Mouse (Mus musculus) adrenal gland, adult 8-10 months (tissue): ENCODE measurements around the gene Cd63. TPM values are rescaled to one million over a fixed set of nuclear protein-coding genes. Genes with fewer than 3 reads are reported as not detected.

Source experiments
- DNase-seq: peaks from one replicate; pipeline ENCODE4 v3.0.0; 2022
- total RNA-seq, 4 experiments: library from RNA; stranded (reverse); gene quantifications; 2 replicates each; pipeline ENCODE4 v1.2.4; 2022

Cd63 gene
- total RNA-seq, 4 experiments from 2014 or later, result 313 to 472 (median 396) TPM

DNA sequence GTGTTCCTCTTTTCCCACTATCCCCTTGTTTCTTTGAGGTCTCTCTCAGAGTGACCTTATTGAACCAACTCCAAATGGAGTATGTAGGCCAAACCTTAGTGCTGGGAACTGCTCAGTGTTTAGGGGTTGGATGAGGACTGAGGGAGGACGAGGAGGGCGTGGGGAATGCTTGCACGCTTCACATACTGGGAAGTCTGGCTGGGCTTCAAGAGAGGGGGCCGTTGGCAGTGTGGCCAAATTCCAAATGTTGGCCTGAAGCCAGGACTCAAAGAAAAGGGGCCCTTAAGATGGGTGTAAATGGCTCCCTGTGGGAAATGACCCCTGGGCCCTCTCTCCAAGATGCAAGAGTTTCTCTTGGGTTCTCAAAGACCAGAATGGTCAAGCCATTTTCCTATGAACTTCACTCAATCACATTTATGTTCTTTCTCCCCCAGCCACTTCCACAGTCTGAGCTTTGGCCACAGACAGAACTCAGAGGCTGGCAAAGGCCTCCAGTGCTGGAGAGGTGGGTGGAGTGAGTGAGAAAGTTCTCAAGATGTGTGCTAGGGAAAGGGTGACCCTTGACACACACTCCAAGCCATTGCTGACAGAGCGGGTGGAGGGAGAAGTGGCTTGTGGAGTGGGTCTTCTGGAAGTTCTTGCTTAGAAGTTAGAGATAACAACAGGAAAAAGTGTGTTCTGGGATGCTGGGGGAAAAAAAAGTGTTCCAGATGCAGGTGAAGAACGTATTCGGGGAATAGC is 29.0 kb downstream of the Cd63 start:
- no peak for DNase-seq

DNA sequence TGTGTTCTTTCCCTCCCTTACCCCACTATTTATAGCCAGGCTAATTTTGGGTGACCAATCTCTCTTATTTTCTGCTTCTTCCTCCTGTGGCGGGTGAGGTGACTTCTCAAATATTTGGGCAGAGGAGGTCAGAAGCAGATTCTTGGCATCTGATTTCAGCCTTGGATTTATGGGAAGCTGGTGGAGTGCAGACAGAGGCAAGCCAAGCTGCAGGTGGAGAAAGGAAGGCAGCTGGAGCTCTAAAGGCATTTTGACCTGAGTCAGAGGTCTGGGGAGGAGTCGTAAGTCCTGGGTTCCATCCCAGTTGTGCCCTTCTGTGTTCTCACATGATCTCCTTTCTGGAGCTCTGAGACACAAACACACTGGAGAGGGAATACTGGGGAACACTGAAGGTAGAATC is 30.7 kb downstream of the Cd63 start:
- no peak for DNase-seq

DNA sequence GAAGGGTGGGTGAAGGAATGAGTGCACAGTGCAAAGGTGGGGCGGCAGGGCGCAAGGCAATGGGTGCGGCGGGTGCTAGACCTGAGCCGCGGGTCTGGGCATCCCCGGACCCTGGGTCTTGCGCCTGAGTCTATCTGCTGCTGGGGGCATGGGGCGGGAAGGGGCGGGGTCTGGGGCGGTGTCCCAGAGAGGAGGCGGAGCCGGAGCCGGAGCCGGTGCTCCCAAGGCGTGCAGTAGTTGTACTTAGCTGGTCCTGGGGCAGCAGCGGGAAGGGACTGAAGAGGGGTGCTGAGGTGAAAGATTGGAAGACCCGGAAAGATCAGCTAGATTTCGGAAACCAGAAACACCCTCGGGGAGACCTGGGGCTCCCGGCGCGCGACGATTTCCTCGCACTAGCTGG is 32.8 kb downstream of the Cd63 start, which contains the start of gene Itga7:
Gene Itga7 (plus strand): TSS at position 245 of the 400 bp plus-strand sequence.
- no peak for DNase-seq

DNA sequence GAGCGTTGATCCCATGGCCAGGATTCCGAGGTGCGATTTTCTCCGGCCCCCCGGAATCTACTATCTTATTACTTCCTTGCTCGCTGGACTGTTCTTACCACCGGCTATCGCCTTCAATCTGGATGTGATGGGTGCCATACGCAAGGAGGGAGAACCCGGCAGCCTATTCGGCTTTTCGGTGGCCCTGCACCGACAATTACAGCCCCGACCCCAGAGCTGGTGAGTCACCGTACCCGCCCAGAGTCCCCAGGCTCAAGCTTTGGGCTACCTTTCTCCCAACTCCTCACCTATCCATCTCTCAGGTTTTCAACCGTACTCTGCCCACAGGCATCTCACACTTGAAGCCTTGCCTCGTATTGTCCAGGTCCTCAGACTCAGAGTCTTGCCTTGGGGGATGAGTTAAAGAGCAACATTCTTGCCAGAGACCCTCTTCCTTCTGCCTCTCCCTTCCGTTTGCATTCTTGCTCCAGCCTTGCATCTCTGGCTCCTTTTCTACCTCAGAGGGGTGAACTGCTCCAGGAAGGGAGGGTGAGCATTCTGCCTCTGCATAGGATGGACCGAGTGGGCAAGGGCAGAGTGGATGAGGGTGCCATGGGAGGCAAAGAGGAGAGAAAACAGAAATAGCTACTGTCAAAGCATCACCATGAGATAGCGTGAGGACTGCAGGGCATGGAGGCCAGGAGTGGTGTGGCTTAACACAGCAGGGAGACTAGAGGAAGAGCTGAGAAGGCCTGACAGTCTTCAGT is 33.4 kb downstream of the Cd63 start:
- no peak for DNase-seq

DNA sequence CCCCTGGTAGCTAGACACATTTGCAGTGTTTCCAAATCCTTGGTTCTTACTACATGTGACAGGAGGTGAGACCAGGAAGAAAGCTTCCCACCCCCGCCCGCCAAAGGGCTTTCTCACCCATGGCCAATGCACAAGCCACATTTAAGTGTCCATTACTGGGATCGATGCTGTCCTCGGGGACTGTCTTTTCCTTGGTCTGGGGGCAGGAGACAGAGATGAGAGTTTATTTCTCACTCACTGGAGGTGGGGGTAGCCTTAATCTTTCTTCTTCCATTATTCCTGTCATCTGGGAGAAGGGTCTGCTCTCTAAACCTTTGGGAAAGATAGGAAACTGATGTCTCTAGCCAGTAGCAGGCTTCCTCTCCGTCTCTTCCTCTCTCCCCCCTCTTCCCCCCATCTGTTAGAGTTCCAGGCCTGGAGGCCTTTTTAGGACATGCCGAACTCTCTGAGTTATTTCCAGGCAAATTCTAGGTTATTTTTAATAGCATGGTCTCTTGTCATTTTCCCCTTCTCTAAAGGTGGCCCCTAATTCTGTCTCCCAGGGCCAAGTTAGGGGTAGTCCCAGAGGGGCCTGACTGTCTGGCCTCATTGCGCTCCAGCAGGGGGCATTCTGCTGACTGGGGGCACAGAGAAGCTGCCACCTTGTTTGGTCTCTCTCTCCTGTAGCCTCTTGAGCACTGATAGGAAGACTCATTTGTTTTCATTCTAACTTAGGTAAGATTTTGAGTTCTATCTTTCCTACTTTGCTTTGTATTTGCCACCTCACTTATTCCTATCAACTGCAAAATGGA is 34.4 kb downstream of the Cd63 start:
- DNase-seq, result no peak

DNA sequence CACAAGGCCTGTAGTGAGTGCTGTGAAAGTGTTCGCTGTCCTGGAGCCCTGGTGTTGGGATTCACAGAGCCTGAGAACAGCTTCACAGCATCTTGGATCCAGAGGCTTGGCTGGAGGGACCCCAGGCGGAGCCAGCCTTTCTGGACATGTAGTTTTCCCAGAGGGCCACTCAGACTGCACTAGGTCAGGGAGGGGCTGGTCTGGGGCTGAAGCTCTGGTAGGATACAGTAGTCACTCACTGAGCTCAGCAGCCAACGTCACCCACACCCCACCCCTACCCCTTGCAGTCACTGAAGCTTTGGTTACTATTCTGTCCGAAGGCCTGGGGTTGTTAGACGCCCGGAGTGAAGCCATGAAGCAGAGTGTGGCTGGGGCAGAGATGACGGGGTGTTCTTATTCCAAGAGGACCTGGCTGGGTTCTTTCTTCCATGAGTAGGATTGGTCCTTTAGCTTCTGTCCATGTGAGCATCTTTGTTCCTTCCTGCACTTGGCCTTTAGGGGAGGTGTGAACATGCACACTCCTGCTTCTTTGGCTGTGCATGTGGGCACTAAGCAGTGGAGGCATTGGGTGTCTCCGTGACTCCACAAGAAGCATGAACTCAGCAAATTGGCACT is 35.1 kb downstream of the Cd63 start:
- no peak for DNase-seq

DNA sequence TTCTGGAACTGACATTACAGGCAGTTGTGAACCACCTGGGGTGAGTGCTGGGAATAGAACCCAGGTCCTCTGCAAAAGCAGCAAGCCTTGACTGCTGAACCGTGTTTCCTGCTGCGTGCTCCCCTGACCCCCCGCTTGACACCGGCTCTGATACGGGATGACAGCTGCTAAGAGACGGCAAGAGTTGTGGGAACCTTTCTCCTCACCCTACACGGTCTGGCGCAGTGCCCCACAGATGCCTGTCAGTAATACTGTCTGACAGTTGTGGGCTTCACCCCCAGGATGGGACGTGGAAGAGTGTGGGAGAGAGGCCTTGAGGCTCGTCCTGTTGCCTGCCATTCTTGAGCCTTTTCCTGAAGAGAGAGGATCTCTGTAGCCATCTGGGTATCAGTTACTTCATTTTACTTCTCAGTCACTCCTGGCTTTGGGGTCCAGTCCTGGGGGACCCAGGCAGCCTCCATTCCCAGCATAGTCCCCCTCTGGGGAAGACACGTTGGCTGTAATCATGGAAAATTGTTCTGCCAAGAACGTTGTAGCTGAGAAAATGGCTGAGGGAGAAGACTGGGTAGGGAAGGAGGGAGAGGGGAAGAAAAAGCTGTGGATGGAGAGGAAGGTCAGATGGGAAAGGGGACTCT is 37.1 kb downstream of the Cd63 start:
- DNase-seq, result no peak

DNA sequence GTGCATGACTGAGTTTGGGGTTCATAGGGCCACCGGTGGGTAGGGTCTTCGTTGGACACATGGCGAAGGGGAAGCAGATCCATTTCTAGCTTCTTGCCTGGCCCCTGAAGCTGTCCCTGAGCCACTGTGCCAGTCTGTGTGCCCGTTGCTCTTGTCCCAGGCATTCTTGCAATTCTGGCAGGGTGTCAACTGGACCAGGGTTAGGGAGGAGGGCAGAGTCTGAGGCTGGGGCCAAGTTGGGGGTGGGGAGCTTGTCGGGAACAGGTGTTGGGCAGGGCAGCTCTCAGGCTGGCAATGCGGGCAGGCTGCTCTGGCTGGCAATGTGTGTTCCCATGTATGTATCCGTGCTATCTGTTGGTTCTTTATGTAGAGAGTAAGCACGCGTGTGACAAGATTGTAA is 37.7 kb downstream of the Cd63 start:
- DNase-seq, result no peak

DNA sequence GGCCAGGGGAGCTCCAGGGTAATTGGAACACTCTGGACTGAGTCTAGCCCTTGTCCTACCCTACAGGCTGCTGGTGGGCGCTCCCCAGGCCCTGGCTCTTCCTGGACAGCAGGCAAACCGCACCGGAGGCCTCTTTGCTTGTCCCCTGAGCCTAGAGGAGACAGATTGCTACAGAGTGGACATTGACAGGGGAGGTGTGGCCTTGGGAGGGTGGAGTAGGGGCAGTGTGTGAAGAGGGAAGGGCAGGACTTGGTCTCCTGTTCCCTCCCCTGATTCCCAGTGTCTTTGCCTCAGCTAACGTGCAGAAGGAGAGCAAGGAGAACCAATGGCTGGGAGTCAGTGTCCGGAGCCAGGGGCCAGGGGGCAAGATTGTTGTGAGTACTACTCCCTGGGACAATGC is 38.2 kb downstream of the Cd63 start:
- no peak for DNase-seq

DNA sequence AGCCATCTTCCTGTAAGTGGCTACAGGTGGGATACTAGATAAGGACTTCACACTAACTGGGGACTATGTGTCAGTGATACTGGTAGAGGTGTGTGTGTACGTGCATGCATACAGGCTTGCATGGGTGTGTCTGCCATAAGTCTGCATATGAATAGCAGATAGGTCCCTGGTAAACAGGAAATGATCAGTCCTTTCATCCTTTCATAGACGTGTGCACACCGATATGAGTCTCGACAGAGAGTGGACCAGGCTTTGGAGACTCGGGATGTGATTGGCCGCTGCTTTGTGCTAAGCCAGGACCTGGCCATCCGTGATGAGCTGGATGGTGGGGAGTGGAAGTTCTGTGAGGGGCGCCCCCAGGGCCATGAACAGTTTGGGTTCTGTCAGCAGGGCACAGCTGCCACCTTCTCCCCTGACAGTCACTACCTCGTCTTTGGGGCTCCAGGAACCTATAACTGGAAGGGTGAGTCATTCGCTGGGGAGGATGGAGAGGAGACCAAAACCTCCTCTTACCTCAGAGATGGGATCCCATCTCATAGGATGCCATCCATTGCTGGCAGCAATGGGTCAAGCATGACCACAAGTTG is 39.8 kb downstream of the Cd63 start:
- no peak for DNase-seq

DNA sequence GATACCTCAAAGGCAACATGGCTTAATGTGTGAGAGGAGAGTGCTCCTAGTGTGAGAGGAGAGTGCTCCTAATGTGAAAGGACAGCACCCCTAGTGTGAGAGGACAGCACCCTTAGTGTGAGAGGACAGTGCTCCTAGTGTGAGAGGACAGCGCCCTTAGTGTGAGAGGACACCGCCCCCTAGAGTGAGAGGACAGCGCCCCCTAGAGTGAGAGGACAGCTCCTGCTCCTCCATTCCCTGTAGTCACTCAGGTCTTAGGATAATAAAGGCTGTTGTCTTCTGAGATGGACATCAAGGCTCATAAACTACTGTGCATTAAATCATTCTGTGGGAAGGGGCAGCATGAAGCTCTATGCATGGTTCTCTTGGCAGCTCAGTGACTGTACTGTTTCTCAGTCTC is 44.9 kb downstream of the Cd63 start:
- DNase-seq, result no peak

DNA sequence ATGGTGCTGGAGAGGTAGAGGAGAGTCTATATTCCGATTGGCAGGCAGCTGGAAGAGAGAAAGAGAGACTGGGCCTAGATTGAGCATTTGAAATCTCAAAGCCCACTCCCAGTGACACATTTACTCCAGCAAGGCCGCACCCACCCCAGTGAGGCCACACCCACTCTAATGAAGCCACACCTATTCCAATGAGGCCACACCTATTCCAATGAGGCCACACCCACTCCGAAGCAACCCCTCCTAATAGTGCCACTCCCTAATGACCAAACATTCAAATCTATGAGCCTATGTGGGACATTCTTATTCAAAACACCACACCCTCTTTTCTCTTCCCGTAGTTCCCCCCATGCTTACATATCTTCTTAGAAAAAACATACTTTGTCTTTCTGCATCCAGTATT is 46.7 kb downstream of the Cd63 start:
- no peak for DNase-seq

DNA sequence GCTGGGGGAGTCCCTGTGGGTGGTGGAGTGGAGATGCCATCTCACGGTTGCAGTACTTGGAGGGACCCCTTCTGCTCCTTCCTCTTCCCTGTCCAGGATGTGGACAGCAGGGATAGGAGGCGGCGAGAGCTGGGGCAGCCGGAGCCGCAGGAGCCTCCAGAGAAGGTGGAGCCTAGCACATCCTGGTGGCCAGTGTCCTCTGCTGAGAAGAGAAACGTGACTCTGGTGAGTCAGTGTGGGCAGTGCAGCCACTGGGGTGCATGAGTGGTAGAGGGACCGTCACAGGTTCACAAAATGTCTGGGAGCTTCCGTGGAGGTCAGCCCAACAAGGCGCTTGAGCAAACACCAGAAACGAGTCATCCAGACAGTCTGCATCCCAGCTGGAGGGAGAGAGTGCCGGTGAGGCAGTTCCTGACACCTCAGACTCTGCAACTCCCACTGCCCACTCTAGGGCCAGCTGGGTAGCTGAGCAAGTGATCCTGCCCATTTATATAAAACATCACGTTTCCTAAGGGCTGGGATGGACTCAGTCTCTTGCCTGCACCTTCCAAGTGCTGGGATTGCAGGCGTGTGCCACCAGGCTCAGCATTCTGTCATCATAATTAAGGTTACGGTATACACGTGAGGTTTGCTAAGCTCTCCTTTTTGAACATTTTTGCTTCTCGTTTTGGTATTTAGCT is 49.6 kb downstream of the Cd63 start:
- no peak for DNase-seq

DNA sequence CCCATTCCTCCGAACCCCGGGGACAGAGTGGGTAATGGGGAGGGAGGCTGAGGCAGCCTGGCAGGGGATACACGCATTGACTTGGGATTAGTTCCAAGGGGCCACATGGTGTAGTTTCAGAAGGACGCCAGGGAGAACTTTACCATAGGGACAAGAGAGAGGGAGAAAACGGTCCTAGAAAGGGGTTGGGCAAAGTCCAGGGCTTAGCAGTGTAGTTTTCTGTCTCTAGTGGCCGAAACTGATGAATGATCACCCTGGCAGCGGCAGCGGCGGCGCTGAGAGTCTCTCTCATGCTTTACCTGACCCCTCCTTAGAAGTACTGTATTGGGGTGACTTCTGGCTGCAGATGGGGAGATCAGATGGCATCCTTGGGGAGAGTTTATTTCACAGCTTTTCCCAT is 57.6 kb downstream of the Cd63 start:
- DNase-seq, result no peak

DNA sequence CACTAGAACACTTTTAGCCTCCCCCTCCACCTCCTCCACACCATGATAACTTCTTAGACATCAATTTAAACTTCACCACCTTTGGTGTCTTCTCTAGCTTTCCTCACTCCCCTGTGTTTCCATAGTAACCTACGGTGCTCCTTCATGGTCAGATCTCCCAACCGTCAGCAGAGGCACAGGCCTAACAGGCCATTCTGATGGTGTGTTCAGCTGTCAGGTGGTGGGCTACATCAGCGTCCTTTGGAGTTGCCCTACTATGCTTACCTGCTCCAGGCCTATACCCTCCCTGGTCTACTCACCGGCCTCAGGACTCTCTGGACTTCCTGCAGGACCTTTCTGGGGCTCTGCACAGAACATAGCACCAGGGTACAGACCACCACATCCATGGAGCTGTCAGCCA is 59.4 kb downstream of the Cd63 start:
- no peak for DNase-seq

DNA sequence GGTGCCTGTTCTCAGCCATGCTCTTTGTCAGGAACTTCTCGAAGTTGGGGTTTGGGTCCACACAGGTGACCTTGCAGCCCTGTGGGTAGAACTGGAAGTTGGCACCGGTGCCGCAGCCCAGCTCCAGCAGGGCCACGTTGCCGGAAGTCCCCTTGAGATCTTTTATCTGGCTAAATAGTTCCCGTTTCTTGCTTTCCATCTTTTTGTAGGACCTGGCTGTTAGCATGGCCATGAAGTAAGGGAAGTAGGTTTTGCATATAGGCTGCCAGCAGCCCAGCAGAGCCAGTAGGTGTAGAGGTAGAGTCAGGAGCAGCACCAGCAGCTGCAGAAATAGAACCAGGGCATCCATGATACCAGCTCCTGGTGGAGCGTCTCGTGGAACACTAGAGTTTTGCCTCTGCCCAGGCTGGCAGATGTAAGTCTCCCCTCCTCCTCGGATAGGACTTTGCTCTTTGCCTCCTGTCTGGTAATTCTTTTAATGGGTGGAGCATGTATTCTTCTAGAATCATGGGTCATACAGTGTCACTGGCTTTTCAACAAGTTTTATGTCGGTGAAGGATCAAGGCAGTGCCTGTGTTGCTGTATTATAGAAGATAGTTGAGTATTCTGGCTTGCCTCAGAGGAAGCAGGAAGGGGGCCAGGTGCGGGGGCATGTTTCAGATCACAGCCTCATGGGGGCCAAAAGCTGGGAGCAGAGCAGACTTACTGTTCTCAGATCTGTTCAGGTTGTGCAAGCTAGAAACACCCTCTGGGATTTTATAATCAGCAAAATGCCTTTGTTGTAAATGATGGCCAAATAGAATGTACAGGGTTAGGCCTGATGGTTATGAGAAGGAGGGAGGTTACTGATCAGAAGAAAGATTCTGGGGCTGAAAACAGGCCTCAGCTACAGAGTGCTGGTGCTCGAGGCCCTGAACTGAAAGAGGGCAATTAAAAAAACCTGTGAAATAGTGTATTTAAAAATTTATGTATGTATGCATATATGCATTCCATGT is 60.1 kb downstream of the Cd63 start, which contains the start of gene Mettl7b:
Gene Mettl7b (minus strand): TSS at position 399 of the 995 bp plus-strand sequence.
- no peak for DNase-seq
